Mouse (Mus musculus) forebrain, embryonic 16.5 days (tissue): ENCODE data around the gene Gucd1. TPM values are rescaled to one million over a fixed set of nuclear protein-coding genes. Genes with fewer than 3 reads are reported as not detected.

Experiments used
- ATAC-seq: fragments of 200-750 bp; cut with Nextera tagmentation; 2 replicates; pipeline ENCODE4 v1.8.0; 2017; ENCODE audit warnings: mild to moderate bottlenecking, moderate library complexity
- H3K27ac ChIP-seq: fragments of 300-500 bp; sonication (generic); 2 replicates; pipeline ENCODE4 v1.5.1; 2014; ENCODE audit warnings: low read length, control low read depth
- H3K27me3 ChIP-seq: fragments of 300-500 bp; sonication (generic); replicated peaks from 2 replicates; pipeline ENCODE4 v1.6.1; 2014; ENCODE audit warnings: low read length; ENCODE audit not compliant: control insufficient read depth, insufficient read depth
- H3K36me3 ChIP-seq: fragments of 300-500 bp; sonication (generic); 2 replicates; pipeline ENCODE4 v1.6.1; 2014; ENCODE audit not compliant: control insufficient read depth, insufficient read depth
- H3K4me1 ChIP-seq: fragments of 300-500 bp; sonication (generic); replicated peaks from 2 replicates; pipeline ENCODE4 v1.6.1; 2014; ENCODE audit warnings: low read length; ENCODE audit not compliant: control insufficient read depth, insufficient read depth
- H3K4me2 ChIP-seq: fragments of 300-500 bp; sonication (generic); 2 replicates; pipeline ENCODE4 v1.6.1; 2014; ENCODE audit warnings: mild to moderate bottlenecking, low read length, control low read depth
- H3K4me3 ChIP-seq: fragments of 300-500 bp; sonication (generic); replicated peaks from 2 replicates; pipeline ENCODE4 v1.5.1; 2014; ENCODE audit warnings: mild to moderate bottlenecking, low read length, control low read depth
- H3K9ac ChIP-seq: fragments of 300-500 bp; sonication (generic); replicated peaks from 2 replicates; pipeline ENCODE4 v1.6.1; 2014; ENCODE audit warnings: low read depth, low read length, control low read depth
- H3K9me3 ChIP-seq: fragments of 300-500 bp; sonication (generic); 2 replicates; pipeline ENCODE4 v1.6.1; 2016; ENCODE audit warnings: low read length; ENCODE audit not compliant: control insufficient read depth
- WGBS: fragments of 180-500 bp; shearing (Covaris S2); extraction: QIAGEN DNeasy Blood & Tissue Kit; methylation state at CpG from one replicate; pipeline ENCODE4 v1.1.7; 2014; 5-methylcytosine and 5-hydroxymethylcytosine counted together
- polyA plus RNA-seq: library from polyadenylated mRNA; unstranded; fragments of >200 nt; fragmentation: Nextera tagmentation; extraction: Ambion mirVana; gene quantifications from 2 replicates; pipeline ENCODE4 v1.2.1, GENCODE M21; 2015

Gene Gucd1
- polyA plus RNA-seq, 1 experiment from 2014 or later = 22.2 TPM

GRCm38 (mm10) chr10:75559676-75560548 is 42.1 kb upstream of the Gucd1 start, which contains the start of gene Lrrc75b:
TSS of gene Lrrc75b (minus strand) at chr10:75560330.
- Histone ChIP-seq H3K4me1 (peaks cover 42% of the 10 kb centered on the region), H3K27me3 (no peaks in the 10 kb centered on the region), H3K9ac (peak within 1 kb of the TSS; percentile 83), H3K4me3 (peak within 1 kb of the TSS; percentile 52), H3K27ac (peak within 1 kb of the TSS; percentile 79), H3K9me3 (no peaks in the 10 kb centered on the region), H3K36me3 (no peaks in the 10 kb centered on the region), H3K4me2 (peak within 1 kb of the TSS; percentile 89)
- WGBS = under 1% methylated on average over 74 of the region's 75 CpGs
- peak; percentile 43 for ATAC-seq

- no peaks in the 10 kb centered on the region for H3K27me3 ChIP-seq
- peak overlapping the region; percentile 79 for H3K27ac ChIP-seq
- no peaks in the 10 kb centered on the region for H3K36me3 ChIP-seq
- peak overlapping the region; percentile 52 for H3K4me3 ChIP-seq
- WGBS = 3% methylated on average over 14 of the region's 14 CpGs
- no peaks in the 10 kb centered on the region for H3K9me3 ChIP-seq
- H3K4me2 ChIP-seq = peak overlapping the region; percentile 89
- peak overlapping the region; percentile 83 for H3K9ac ChIP-seq
- peak; percentile 4 for ATAC-seq
- peaks cover 42% of the 10 kb centered on the region for H3K4me1 ChIP-seq
These were observed 41.4 kb upstream of the Gucd1 start for GRCm38 (mm10) chr10:75559041-75559675.

GRCm38 (mm10) chr10:75558515-75558914 is 40.7 kb upstream of the Gucd1 start:
- H3K4me1 ChIP-seq = peaks cover 42% of the 10 kb centered on the region
- WGBS = 14% methylated on average over 3 of the region's 3 CpGs
- no peaks in the 10 kb centered on the region for H3K9me3 ChIP-seq
- no peaks in the 10 kb centered on the region for H3K27me3 ChIP-seq
- peak overlapping the region; percentile 52 for H3K4me3 ChIP-seq
- ATAC-seq = peak; percentile 42
- peak overlapping the region; percentile 89 for H3K4me2 ChIP-seq
- peak overlapping the region; percentile 46 for H3K27ac ChIP-seq
- no peaks in the 10 kb centered on the region for H3K36me3 ChIP-seq
- H3K9ac ChIP-seq = peak overlapping the region; percentile 5; the same call in 1 of the 2 replicates

- Histone ChIP-seq H3K9me3 (no peaks in the 10 kb centered on the region), H3K9ac (no peak overlapping the region), H3K4me1 (peaks cover 41% of the 10 kb centered on the region), H3K4me3 (no peak overlapping the region), H3K4me2 (no peak overlapping the region), H3K36me3 (no peaks in the 10 kb centered on the region), H3K27ac (peak overlapping the region; percentile 65), H3K27me3 (no peaks in the 10 kb centered on the region)
- peak; percentile 70 for ATAC-seq
- 9% methylated on average over 9 of the region's 9 CpGs for WGBS
These were observed 38.3 kb upstream of the Gucd1 start for GRCm38 (mm10) chr10:75556026-75556425.

DNA sequence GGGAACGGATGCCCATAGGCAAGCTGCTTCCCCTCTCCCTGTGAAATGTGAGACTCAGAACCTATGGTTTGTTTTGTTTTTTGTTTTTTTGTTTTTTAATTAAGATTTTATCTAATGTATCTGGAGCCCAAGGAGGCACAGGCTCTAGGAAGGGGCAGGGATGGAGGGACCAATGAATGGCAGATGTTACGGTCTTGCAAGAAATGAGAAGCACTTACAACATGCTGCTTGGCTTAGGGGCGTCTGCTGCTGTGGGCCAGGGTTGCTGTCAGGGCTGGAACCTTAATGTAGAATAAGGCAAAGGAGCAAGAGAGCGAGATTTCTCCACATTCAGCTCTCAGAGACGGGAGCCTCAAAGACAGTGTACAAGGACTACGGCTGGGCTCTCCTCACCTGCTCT is 37.8 kb upstream of the Gucd1 start:
- no peaks in the 10 kb centered on the region for H3K9me3 ChIP-seq
- H3K27ac ChIP-seq = no peak overlapping the region; the same call in 1 of the 2 replicates
- ATAC-seq = no peak
- H3K27me3 ChIP-seq = no peaks in the 10 kb centered on the region
- peaks cover 36% of the 10 kb centered on the region for H3K4me1 ChIP-seq
- 47% methylated on average over 6 of the region's 6 CpGs for WGBS
- no peak overlapping the region for H3K9ac ChIP-seq
- H3K4me3 ChIP-seq = no peak overlapping the region
- no peak overlapping the region for H3K4me2 ChIP-seq
- H3K36me3 ChIP-seq = no peaks in the 10 kb centered on the region

- Histone ChIP-seq H3K4me2 (no peak overlapping the region), H3K27ac (no peak overlapping the region), H3K9ac (no peak overlapping the region), H3K4me3 (no peak overlapping the region), H3K9me3 (no peaks in the 10 kb centered on the region), H3K27me3 (no peaks in the 10 kb centered on the region), H3K36me3 (no peaks in the 10 kb centered on the region), H3K4me1 (peaks cover 29% of the 10 kb centered on the region)
- WGBS = 92% methylated on average over 8 of the region's 8 CpGs
- ATAC-seq = no peak
These were observed 36.3 kb upstream of the Gucd1 start for GRCm38 (mm10) chr10:75554090-75554489.

GRCm38 (mm10) chr10:75552701-75553450 is 35.1 kb upstream of the Gucd1 start:
- WGBS = 78% methylated on average over 13 of the region's 13 CpGs
- no peaks in the 10 kb centered on the region for H3K9me3 ChIP-seq
- no peaks in the 10 kb centered on the region for H3K27me3 ChIP-seq
- H3K4me1 ChIP-seq = peaks cover 22% of the 10 kb centered on the region
- H3K9ac ChIP-seq = no peak overlapping the region
- no peaks in the 10 kb centered on the region for H3K36me3 ChIP-seq
- no peak for ATAC-seq
- no peak overlapping the region for H3K4me3 ChIP-seq
- no peak overlapping the region for H3K27ac ChIP-seq
- no peak overlapping the region for H3K4me2 ChIP-seq

GRCm38 (mm10) chr10:75552106-75552505 is 34.3 kb upstream of the Gucd1 start:
- Histone ChIP-seq H3K4me2 (no peak overlapping the region), H3K27ac (no peak overlapping the region), H3K9me3 (no peaks in the 10 kb centered on the region), H3K27me3 (no peaks in the 10 kb centered on the region), H3K36me3 (no peaks in the 10 kb centered on the region), H3K4me1 (peaks cover 14% of the 10 kb centered on the region), H3K9ac (no peak overlapping the region), H3K4me3 (no peak overlapping the region)
- no peak for ATAC-seq
- 72% methylated on average over 2 of the region's 2 CpGs for WGBS

DNA sequence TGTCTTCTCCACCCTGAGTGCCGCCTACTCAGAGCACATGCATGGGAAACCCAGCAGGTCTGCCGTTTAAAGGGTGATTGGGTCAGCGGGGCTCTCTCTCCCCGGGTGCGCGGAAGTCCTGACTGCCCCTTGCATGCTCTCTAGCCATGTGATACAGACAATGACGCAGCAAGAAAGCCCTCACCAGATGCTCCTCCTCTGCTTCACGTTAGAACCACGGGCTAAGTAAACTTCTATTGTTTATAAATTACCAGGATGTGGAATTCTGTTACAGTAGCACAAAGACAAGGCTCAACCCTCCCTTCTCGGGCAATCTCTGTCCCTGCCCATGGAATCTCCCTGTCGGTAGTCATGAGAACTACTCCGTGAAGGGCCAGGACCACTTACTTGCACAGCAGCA is 33.4 kb upstream of the Gucd1 start:
- no peak overlapping the region for H3K4me2 ChIP-seq
- no peak for ATAC-seq
- no peaks in the 10 kb centered on the region for H3K9me3 ChIP-seq
- 56% methylated on average over 12 of the region's 12 CpGs for WGBS
- peaks cover 5% of the 10 kb centered on the region for H3K4me1 ChIP-seq
- H3K9ac ChIP-seq = no peak overlapping the region
- H3K4me3 ChIP-seq = no peak overlapping the region
- no peaks in the 10 kb centered on the region for H3K36me3 ChIP-seq
- no peak overlapping the region for H3K27ac ChIP-seq
- no peaks in the 10 kb centered on the region for H3K27me3 ChIP-seq
